Mouse (Mus musculus) liver, postnatal 0 days (tissue): ENCODE results near the gene Coq8a. TPM values are rescaled to one million over a fixed set of nuclear protein-coding genes. Genes with fewer than 3 reads are reported as not detected.
A peak's percentile ranks its signal among the peaks of the same experiment; 100 is the strongest.

Source experiments
- ATAC-seq: fragments of 200-750 bp; cut with Nextera tagmentation; 2 replicates; pipeline ENCODE4 v1.8.0; 2017; ENCODE audit warnings: mild to moderate bottlenecking, moderate library complexity
- DNase-seq: peaks from one replicate; pipeline ENCODE4 v3.0.0-alpha.2; 2016
- H3K27ac ChIP-seq: fragments of 300-500 bp; sonication (generic); 2 replicates; pipeline ENCODE4 v1.5.1; 2014; ENCODE audit warnings: antibody characterized with exemption, moderate library complexity, mild to moderate bottlenecking, low read depth
- H3K27me3 ChIP-seq: fragments of 300-500 bp; sonication (generic); 2 replicates; pipeline ENCODE4 v1.6.1; 2014; ENCODE audit warnings: low read length, control low read depth, mixed read lengths; ENCODE audit not compliant: insufficient read depth
- H3K36me3 ChIP-seq: fragments of 300-500 bp; sonication (generic); replicated peaks from 2 replicates; pipeline ENCODE4 v1.6.1; 2014; ENCODE audit warnings: mild to moderate bottlenecking, control low read depth, low read length, moderate library complexity, mixed read lengths; ENCODE audit not compliant: insufficient read depth
- H3K4me1 ChIP-seq: fragments of 300-500 bp; sonication (generic); 2 replicates; pipeline ENCODE4 v1.6.1; 2014; ENCODE audit warnings: antibody characterized with exemption, mild to moderate bottlenecking, control low read depth; ENCODE audit not compliant: insufficient read depth
- H3K4me2 ChIP-seq: fragments of 300-500 bp; sonication (generic); 2 replicates; pipeline ENCODE4 v1.6.1; 2014; ENCODE audit warnings: low read depth, mild to moderate bottlenecking, low read length, moderate library complexity, mixed read lengths
- H3K4me3 ChIP-seq: fragments of 300-500 bp; sonication (generic); 2 replicates; pipeline ENCODE4 v1.5.1; 2014; ENCODE audit warnings: low read depth, low read length
- H3K9ac ChIP-seq: fragments of 300-500 bp; sonication (generic); replicated peaks from 2 replicates; pipeline ENCODE4 v1.6.1; 2014; ENCODE audit warnings: mild to moderate bottlenecking, moderate library complexity
- H3K9me3 ChIP-seq: fragments of 300-500 bp; sonication (generic); 2 replicates; pipeline ENCODE4 v1.6.1; 2016; ENCODE audit warnings: mild to moderate bottlenecking, control low read depth, low read length, mixed read lengths
- CTCF ChIP-seq: sonication (generic); IDR thresholded peaks from 2 replicates; pipeline ENCODE4 v1.5.1; 2016; ENCODE audit warnings: antibody characterized with exemption, low read depth
- EP300 ChIP-seq: IDR thresholded peaks from 2 replicates; pipeline ENCODE4 v1.6.1; 2016; ENCODE audit warnings: antibody characterized with exemption, low read depth, mild to moderate bottlenecking
- WGBS: fragments of 180-500 bp; shearing (Covaris S2); extraction: QIAGEN DNeasy Blood & Tissue Kit; methylation state at CpG from one replicate; pipeline ENCODE4 v1.1.7; 2014; ENCODE audit not compliant: insufficient replicate concordance; 5-methylcytosine and 5-hydroxymethylcytosine counted together
- polyA plus RNA-seq: library from polyadenylated mRNA; unstranded; fragments of >200 nt; fragmentation: Nextera tagmentation; extraction: Ambion mirVana; gene quantifications from 2 replicates; pipeline ENCODE4 v1.2.1, GENCODE M21; 2015

Gene Coq8a
- polyA plus RNA-seq, 1 experiment from 2014 or later, result 36.6 TPM

DNA sequence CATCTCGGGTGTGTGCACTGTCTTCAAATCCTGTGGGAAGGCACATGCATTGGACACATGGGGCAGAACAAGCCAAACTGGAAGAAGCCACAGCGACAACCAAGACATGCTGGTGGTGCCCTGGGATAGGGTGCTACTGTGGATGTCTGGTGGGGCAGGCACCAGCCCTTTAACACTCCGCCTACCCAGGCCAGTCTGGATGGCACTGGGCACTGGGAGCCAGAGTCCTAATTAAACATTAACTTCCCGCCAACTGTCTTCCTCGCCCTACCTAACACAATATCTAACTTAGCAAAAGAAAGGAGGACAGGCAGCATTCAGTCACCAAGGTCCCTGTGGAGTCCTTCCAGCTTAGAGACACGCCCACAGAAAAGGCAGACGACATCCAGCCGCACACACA lies 23.8 kb downstream of the Coq8a start:
- 53% methylated on average over 8 of the region's 8 CpGs for WGBS
- DNase-seq, result no peak
- Histone ChIP-seq H3K9me3 (no peaks in the 10 kb centered on the region), H3K4me3 (no peak overlapping the region), H3K27me3 (no peaks in the 10 kb centered on the region), H3K4me1 (peaks cover 21% of the 10 kb centered on the region), H3K36me3 (peaks cover 4% of the 10 kb centered on the region; the same call in 1 of the 2 replicates), H3K4me2 (peak overlapping the region; percentile 0; the same call in 1 of the 2 replicates), H3K9ac (no peak overlapping the region), H3K27ac (peak overlapping the region; percentile 62)
- ATAC-seq, result peak; percentile 64
- no peak for TF ChIP-seq EP300
- no peak for TF ChIP-seq CTCF

- Histone ChIP-seq H3K36me3 (peaks cover 4% of the 10 kb centered on the region; the same call in 1 of the 2 replicates), H3K27ac (peak overlapping the region; percentile 62; the same call in 1 of the 2 replicates), H3K9ac (no peak overlapping the region), H3K27me3 (no peaks in the 10 kb centered on the region), H3K4me3 (no peak overlapping the region), H3K4me2 (no peak overlapping the region; the same call in 1 of the 2 replicates), H3K4me1 (peaks cover 21% of the 10 kb centered on the region), H3K9me3 (no peaks in the 10 kb centered on the region)
- 36% methylated on average over 3 of the region's 3 CpGs for WGBS
- no peak for TF ChIP-seq EP300
- peak; percentile 78 for TF ChIP-seq CTCF
- DNase-seq (no peak), ATAC-seq (no peak)
Observed at GRCm38 (mm10) chr1:180175167-180175566, 24.2 kb downstream of the Coq8a start.

DNA sequence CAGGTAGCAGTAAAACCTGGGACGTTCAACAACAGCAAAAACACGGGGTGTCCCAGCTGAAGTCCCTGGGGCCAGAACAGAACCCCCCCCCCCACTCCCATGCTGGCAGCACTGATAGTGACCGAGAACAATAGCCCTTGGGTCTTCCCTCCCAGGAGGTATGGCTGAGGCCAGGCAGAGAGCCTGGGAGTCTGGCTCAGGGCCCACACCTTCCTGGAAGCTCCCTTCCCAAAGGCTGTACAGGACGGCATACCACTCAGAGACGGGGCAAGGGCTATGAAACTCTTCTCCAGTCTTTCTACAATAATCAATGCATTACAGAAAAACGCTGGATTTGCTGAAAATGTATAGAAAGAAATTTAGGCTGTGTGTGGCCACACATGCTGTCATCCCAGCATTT lies 24.7 kb downstream of the Coq8a start:
- no peak overlapping the region for H3K4me3 ChIP-seq
- no peak overlapping the region for H3K27ac ChIP-seq
- ATAC-seq (no peak), DNase-seq (no peak)
- no peak for TF ChIP-seq CTCF
- TF ChIP-seq EP300, result no peak
- 60% methylated on average over 6 of the region's 6 CpGs for WGBS
- no peaks in the 10 kb centered on the region for H3K9me3 ChIP-seq
- H3K9ac ChIP-seq, result no peak overlapping the region
- no peaks in the 10 kb centered on the region for H3K27me3 ChIP-seq
- peaks cover 4% of the 10 kb centered on the region; the same call in 1 of the 2 replicates for H3K36me3 ChIP-seq
- H3K4me2 ChIP-seq, result no peak overlapping the region
- H3K4me1 ChIP-seq, result peaks cover 21% of the 10 kb centered on the region

GRCm38 (mm10) chr1:180173017-180173416 lies 26.4 kb downstream of the Coq8a start:
- Histone ChIP-seq H3K27ac (no peak overlapping the region), H3K4me1 (peaks cover 19% of the 10 kb centered on the region), H3K27me3 (no peaks in the 10 kb centered on the region), H3K4me2 (no peak overlapping the region), H3K36me3 (peaks cover 4% of the 10 kb centered on the region; the same call in 1 of the 2 replicates), H3K9ac (no peak overlapping the region), H3K4me3 (no peak overlapping the region), H3K9me3 (no peaks in the 10 kb centered on the region)
- TF ChIP-seq EP300, result no peak
- TF ChIP-seq CTCF, result no peak
- ATAC-seq (no peak), DNase-seq (no peak)
- WGBS, result 71% methylated on average over 5 of the region's 5 CpGs

DNA sequence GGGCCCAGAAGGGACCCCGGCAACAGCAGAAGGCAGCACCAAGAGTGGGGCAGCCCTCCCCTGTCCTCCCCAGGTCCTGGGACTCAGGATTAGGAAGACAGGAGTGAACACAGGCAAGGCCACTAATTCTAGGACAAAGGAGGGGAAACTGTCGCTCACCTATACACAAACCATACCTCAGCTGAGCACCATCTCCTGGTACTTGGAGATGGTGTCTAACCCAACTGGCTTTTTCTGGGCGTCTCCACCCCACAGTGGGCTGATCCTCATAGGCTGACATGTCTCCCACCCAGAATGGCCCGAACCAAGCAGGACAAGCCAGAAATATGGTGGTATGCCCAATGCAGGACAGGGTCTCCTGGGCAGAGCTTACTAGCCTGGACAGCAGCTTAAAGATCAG lies 26.8 kb downstream of the Coq8a start:
- no peaks in the 10 kb centered on the region for H3K27me3 ChIP-seq
- no peaks in the 10 kb centered on the region for H3K9me3 ChIP-seq
- H3K4me3 ChIP-seq, result no peak overlapping the region
- WGBS, result 84% methylated on average over 4 of the region's 4 CpGs
- H3K4me1 ChIP-seq, result peaks cover 18% of the 10 kb centered on the region
- no peak for TF ChIP-seq CTCF
- no peak for TF ChIP-seq EP300
- H3K4me2 ChIP-seq, result no peak overlapping the region
- peaks cover 6% of the 10 kb centered on the region; the same call in 1 of the 2 replicates for H3K36me3 ChIP-seq
- DNase-seq (no peak), ATAC-seq (no peak)
- no peak overlapping the region for H3K9ac ChIP-seq
- H3K27ac ChIP-seq, result no peak overlapping the region

GRCm38 (mm10) chr1:180171883-180172282 lies 27.5 kb downstream of the Coq8a start:
- Histone ChIP-seq H3K4me3 (no peak overlapping the region), H3K27ac (no peak overlapping the region), H3K9ac (no peak overlapping the region), H3K9me3 (no peaks in the 10 kb centered on the region), H3K27me3 (no peaks in the 10 kb centered on the region), H3K36me3 (peaks cover 11% of the 10 kb centered on the region; the same call in 1 of the 2 replicates), H3K4me1 (peaks cover 13% of the 10 kb centered on the region), H3K4me2 (no peak overlapping the region)
- DNase-seq (no peak), ATAC-seq (no peak)
- WGBS, result 65% methylated on average over 2 of the region's 2 CpGs
- TF ChIP-seq CTCF (no peak), EP300 (no peak)
